In genomic region chr17:29773339-29773738, GRCm38 (mm10) we compare ENCODE assay signal across 9 mouse cellular contexts. TPM values are rescaled to one million over a fixed set of nuclear protein-coding genes. Genes with fewer than 3 reads are reported as not detected.
DNase-seq lines count a peak whose midpoint lies in the region; ATAC-seq lines count a peak whose summit lies in the region.
"Had no signal": no experiment of that assay in that cellular context is flagged by ENCODE, and none has a peak within 500 bp of the region (broad histone marks: within the 10 kb centered on the region; RNA-seq: fewer than 3 reads in every experiment).

No protein-coding gene starts in this region.

- no peak overlapping the region for H3K27ac ChIP-seq in midbrain, embryonic 14.5 days (replicated peaks; ENCODE audit: low read depth, low read length)
- no peak overlapping the region for H3K27ac ChIP-seq in midbrain, embryonic 16.5 days (ENCODE audit: low read length)
- H3K27ac ChIP-seq: neural tube, embryonic 13.5 days had no signal

- ATAC-seq in midbrain, embryonic 14.5 days (ENCODE audit: low FRiP score, low TSS enrichment): no peak
- ATAC-seq in midbrain, embryonic 16.5 days: no peak
- ATAC-seq in megakaryocyte-erythroid progenitor cell, adult 5-6 weeks (replicated peaks; ENCODE audit: low FRiP score, low TSS enrichment, poor library complexity, severe bottlenecking): peak; percentile 73

- no peaks in the 10 kb centered on the region for H3K9me3 ChIP-seq in midbrain, embryonic 14.5 days (ENCODE audit: control insufficient read depth, low read length)
- no peaks in the 10 kb centered on the region for H3K9me3 ChIP-seq in midbrain, embryonic 16.5 days (replicated peaks; ENCODE audit: control insufficient read depth, low read length, poor library complexity, severe bottlenecking)
- H3K9me3 ChIP-seq: neural tube, embryonic 13.5 days had no signal

- H3K4me1 ChIP-seq in midbrain, embryonic 14.5 days (ENCODE audit: control insufficient read depth, insufficient read depth, low read length): no peaks in the 10 kb centered on the region; the same call in 1 of the 2 replicates
- H3K4me1 ChIP-seq in midbrain, embryonic 16.5 days (ENCODE audit: control insufficient read depth, insufficient read depth, low read length): 0 out of 2 replicates have a peak, but pooled peaks cover 2% of the 10 kb centered on the region

- H3K36me3 ChIP-seq in midbrain, embryonic 14.5 days (ENCODE audit: control insufficient read depth, insufficient read depth, low read length): no peaks in the 10 kb centered on the region
- no peaks in the 10 kb centered on the region for H3K36me3 ChIP-seq in midbrain, embryonic 16.5 days (ENCODE audit: control insufficient read depth, insufficient read depth, low read length)
- H3K36me3 ChIP-seq: neural tube, embryonic 13.5 days had no signal

- H3K9ac ChIP-seq in midbrain, embryonic 14.5 days (replicated peaks; ENCODE audit: low read length): no peak overlapping the region
- no peak overlapping the region for H3K9ac ChIP-seq in midbrain, embryonic 16.5 days (ENCODE audit: low read depth, low read length)
- H3K9ac ChIP-seq: neural tube, embryonic 13.5 days had no signal

- 20% methylated on average over 14 of the region's 14 CpGs for WGBS in midbrain, embryonic 14.5 days
- WGBS in midbrain, embryonic 16.5 days: 26% methylated on average over 14 of the region's 14 CpGs

- no peaks in the 10 kb centered on the region for H3K27me3 ChIP-seq in midbrain, embryonic 14.5 days (ENCODE audit: control insufficient read depth, insufficient read depth, low read length)
- no peaks in the 10 kb centered on the region for H3K27me3 ChIP-seq in midbrain, embryonic 16.5 days (ENCODE audit: control insufficient read depth, insufficient read depth, low read depth, low read length)
- H3K27me3 ChIP-seq: neural tube, embryonic 13.5 days had no signal

- no peak overlapping the region for H3K4me3 ChIP-seq in midbrain, embryonic 14.5 days (replicated peaks; ENCODE audit: low read depth, low read length)
- H3K4me3 ChIP-seq in midbrain, embryonic 16.5 days (ENCODE audit: low read depth, low read length): no peak overlapping the region
- H3K4me3 ChIP-seq: neural tube, embryonic 13.5 days had no signal

- peak; percentile 50 for DNase-seq in midbrain, embryonic 14.5 days
- DNase-seq in adrenal gland, adult 8-10 months: peak; percentile 46
- DNase-seq in embryo, embryonic 10.5 days (ENCODE audit: low spot score): peak; percentile 63
- peak; percentile 69 for DNase-seq in kidney, postnatal 10 days
- peak; percentile 83 for DNase-seq in testis, postnatal 10 days (ENCODE audit: low spot score)
- no peak for DNase-seq in right cerebral cortex, postnatal 25 days

- H3K4me2 ChIP-seq in midbrain, embryonic 14.5 days (ENCODE audit: low read length): no peak overlapping the region
- no peak overlapping the region for H3K4me2 ChIP-seq in midbrain, embryonic 16.5 days (ENCODE audit: low read length)
- H3K4me2 ChIP-seq: neural tube, embryonic 13.5 days had no signal

RNA-seq across cellular contexts. Expression of gene Ccdc167, which starts 56.5 kb away (rescaled TPM):
- 11.3 and 11.4 TPM in 2 replicates for polyA plus RNA-seq in midbrain, embryonic 14.5 days (2014; fragmentation: Nextera tagmentation; extraction: Ambion mirVana)
- polyA plus RNA-seq in midbrain, embryonic 16.5 days (2015; fragmentation: Nextera tagmentation; extraction: Ambion mirVana): 9.9 and 10.9 TPM in 2 replicates
- total RNA-seq in adrenal gland, adult 8-10 months (2022): 10 to 100 TPM; 11.0 to 18.0 (median 14.2) TPM
- total RNA-seq in megakaryocyte-erythroid progenitor cell, adult 5-6 weeks (2014; fragmentation: Nextera tagmentation): 20.4 and 22.0 TPM in 2 replicates
- 6.0 and 16.3 TPM in 2 replicates for total RNA-seq in megakaryocyte-erythroid progenitor cell, adult 5-6 weeks (2017)
